Mouse (Mus musculus) erythroid progenitor cell, adult 5-6 weeks (primary cell): ENCODE measurements at regions not wholly inside any gene's neighbourhood (a gene's known extent, or its start where the extent isn't known, plus 50 kb on each side); places are given as distances from the start of the nearest gene placed in this dataset.
A peak's percentile ranks its signal among the peaks of the same experiment; 100 is the strongest.

Source experiments
- ATAC-seq: replicated peaks from 2 replicates; pipeline ENCODE4 v1.8.0; 2016; ENCODE audit warnings: moderate number of reproducible peaks, mild to moderate bottlenecking, moderate TSS enrichment, inconsistent platforms; ENCODE audit not compliant: poor library complexity, low FRiP score, severe bottlenecking

DNA sequence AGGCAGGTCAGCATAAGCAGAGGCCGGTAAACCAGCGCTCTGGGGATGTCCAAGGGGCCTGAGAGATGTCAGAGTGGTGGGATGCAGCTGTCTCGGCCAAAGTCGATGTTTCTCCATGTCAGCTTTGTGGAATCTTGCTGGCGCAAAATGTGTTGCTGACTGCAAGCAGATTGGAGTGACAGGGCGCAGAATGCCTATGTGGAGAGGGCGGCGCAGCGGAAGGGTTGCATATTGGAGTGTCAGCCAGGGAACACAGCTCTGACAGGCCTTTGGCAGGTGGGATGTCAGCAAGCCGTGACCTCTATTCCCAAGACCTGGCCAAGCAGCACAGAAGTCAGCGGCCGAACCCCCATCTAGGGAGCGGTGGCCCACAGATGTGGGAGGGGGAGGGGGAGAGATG, 153.1 kb upstream of the Csf3r start:
- ATAC-seq = no peak

DNA sequence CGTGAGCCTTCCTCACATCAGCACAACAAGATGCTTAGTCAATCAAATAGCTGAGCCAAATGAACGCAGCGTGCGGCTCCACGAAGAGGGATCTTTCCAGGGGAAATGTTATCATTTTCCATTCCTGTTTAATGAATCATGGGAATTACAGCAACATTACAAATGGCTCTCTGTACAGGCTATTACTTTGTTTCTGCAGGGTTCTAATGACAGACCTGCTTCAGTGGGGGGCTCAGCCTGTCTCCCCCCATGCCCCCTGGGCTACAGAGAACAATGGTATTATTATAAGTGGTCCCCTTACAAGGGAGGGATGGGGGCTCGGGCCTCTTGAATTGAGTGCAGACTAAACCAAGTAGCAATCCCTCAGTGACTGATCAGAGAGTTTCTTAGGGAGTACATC, 144.3 kb upstream of the Csf3r start:
- no peak for ATAC-seq

DNA sequence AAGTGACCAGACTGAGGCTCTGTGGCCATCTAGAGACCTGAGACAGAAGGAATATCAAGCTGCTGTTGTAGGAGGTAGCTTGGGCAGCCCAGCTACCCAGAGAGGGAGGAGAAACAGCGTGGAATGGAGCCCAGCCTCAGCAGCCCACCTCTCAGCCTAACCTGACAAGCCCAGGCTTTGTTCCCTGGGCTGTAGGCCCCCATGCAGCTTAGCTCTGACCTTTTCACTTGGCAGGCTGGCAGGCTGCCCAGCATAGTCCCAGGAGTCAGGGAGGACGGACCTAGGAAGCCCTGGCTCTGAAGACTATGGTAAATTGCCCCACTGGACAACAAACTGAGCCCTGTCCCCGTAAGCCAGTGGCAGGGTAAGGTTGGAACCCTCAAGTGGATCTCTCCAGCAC, 141.8 kb upstream of the Csf3r start:
- ATAC-seq = no peak

DNA sequence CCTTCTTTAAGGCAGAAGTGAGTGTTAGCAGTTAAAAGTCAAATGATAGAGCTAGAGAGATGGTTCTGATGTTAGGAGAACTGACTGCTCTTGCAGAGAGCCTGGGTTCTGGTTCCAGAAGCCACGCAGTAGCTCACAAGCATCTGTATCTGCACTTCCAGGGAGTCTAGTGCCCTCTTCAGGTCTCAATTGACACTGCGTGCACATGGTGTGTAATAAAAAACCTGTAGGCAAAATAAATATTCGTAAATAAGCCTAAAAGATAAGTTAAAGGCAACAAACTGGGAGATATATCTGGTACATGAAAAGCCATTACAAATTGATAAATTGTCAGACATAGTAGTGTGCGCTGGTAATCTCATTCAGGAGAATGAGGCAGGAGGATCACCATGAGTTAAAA, 133.8 kb upstream of the Csf3r start:
- no peak for ATAC-seq

DNA sequence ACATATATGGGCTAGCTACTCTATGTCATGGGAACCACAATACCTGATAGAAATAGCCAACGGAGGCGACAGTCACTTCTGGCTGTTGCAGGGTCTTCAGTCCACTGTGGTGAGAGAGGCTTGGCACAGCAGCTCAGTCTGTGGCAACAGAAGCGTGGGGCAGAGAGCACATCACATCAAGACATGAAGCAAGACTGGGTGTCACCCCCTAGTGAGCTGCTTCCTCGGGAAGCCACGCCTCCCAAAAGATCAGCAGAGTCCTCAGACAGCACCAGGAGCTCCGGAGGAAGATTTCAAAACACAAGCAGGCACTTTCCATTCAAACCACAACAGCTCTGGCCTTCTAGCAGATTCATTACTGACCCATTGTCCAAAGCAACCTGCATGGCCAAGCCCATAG, 131.2 kb upstream of the Csf3r start:
- ATAC-seq = no peak

DNA sequence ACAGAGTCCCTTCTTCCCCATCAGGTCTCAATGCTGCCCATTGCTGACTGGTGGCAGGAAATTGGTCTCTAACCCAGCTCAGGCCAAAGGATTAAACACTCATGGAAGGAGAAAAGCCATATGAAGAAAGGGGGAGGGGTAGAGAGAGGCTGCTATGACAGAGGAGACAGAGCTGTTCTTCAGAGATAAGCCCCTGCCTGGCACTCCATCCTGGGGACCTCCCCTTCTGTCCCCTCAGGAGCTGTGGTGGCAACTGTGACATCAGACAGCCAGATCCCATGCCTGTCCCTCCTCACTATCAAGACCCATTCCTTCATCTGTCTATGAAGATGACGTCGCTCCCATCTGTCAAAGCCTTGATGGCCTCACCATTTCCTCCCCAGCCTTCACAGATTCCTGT, 126.6 kb upstream of the Csf3r start:
- no peak for ATAC-seq

DNA sequence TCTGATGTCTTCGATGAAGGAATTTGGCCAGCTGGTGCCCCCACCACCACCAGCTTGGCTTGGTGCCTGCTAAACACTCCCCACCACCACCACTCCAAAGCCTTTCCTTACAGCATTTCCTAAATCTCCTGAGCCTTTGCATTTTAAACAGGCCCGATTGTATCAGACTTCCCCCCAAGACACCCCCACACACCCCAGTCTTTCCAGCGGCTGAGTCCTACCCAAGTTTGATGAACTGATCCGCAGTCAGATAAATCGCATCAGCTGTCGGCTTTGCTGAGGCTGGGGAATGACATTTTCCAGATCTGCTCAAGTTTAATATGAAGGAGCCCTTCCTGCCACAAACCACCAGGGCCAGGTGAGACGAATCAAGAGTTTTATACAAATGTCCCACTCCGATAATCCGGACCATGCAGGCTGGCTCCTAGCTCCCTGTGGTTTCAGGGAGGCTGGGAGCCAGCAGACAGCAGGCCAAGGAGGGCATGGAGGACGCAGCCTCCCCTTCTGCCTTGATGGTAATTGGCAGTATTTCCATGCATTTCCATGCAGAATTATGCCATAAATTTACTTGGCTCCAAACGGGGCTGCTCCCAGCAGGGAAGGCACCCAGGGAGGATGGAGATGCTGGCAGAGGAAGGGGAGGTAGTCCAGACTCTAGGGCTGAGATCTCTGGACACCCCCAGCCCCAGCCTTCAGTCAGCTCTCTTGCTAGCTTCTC, 125.6 kb upstream of the Csf3r start:
- no peak for ATAC-seq

DNA sequence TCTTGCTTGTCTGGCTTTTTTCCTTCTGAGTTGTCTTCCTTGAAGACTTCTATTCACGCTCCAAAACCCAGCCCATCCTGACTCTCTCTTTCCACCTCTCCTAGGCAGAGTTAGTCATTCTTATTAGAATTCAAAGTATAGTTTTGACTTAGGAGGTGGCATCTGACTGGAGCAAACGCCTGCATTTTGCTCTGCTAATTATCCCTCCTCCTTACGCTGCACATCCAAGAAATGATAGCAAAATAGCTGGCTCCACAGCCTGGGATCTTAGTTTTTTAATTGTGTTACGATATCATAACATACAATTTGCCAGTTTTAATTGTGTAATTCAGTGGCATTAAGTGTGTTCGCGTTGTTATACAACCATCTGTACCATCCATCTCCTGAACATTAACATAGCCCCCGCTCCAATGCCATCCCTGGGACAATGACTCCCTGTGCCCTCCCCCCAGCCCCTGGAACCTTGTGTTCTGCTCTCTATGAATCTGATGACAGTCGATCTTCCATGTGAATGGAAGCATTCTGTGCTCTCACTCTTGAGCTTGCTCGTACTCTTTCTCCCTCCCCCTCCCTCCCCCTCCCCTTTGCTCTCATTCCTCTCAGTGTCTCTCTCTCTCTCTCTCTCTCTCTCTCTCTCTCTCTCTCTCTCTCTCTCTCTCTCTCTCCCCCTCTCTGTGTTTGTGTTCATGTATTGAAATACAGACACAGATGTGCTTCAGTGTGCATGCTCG, 122.6 kb upstream of the Csf3r start:
- no peak for ATAC-seq

DNA sequence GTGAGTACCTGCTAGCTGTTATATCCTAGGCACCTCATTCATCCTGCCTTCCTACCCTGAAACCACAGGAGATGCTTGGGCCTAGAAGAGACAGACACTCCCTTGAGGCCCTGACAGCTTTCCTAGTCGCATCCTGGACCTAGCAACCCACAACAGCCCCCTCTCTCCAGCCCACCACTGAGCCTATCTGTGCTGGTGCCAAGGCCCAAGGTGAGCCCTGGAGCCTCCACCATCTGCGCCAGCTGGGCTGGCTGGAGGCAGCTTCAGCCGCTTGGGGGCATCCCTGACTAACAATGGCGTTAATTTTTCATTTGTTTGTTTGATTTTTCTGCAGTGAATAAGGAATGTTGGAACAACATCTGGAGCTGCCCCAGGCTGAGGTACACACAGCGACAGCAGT, 118.1 kb upstream of the Csf3r start:
- no peak for ATAC-seq

DNA sequence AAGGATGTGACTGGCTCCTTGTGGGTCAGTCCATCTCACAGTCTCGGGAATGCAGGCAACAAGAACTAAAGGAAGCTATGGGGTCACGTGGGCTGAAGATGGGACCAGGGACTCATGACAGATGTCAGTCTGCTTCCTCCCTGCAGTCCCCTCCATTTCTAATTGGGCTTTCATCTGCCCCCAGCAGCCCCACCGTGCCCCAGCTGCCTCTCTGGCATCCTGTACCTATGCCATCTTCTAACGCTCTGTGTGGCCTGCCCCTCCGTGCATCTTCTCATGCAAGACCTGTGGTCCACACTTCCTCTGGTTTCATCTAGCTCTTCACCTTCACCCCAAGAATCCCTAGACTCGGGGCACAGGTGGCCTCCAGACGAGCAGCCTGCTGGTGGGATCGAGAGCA, 115.4 kb upstream of the Csf3r start:
- ATAC-seq = no peak

DNA sequence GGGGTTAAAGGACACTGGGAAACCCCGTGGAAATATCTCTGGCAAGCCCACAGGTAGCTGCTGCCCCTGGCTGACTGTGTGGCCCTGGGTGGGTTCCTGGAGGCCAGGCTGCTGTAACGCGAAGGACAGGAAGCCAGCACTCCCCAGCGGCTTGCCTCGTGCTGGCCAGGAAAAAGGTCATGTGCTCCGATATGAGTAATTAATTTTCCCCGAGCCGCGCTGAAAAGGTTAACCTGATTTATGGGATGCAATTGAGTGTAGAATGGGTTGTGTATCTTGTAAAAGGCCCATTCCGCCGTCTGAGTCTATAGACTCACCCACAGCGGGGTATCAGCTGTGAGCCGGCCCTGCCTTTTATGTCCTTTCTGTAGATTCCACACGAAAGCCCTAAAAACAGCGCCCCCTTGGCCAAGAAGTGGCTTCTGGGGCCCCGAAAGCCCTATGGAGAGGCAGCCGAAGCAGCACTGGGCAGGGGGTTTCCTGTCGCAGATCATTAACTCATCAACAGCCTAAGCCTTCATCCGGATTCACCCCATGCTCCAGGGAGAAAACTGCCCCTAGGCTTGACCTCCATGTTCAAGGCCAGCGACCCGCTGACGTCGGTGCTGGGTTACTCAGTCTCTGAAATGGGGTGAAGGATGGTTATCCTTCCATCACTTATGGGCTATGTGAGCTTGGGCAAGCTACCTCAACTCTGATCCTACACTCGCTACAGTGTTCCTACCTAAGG, 112.6 kb upstream of the Csf3r start:
- no peak for ATAC-seq

DNA sequence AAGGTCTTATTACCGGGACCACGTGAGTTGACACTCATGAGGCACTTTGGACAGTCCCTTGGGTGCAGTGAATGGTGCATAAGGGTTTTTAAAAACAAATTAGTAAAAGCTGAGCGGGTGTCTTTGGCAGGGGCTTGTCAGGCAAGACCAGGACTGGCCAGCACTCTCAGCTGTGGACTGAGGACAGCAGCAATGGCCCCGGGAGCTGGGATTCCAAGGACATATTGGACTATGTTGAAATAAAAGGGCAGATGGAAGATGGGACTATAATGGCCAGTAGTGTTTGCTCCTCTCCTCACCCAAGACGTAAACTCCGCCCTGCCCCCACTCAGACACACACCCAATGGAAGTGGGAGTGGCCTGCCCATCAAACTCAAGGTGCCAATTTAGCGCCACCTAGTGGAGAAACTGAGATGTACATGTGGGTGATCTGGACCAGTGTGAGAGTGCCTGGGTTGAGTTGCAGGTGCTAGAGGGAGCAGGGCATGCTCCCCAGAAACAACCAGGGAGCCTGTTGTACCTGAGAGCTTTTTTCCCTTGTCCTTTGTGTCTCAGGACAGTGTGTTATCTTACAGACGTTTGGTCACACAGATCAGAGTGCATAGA, 111.8 kb upstream of the Csf3r start:
- peak; percentile 64 for ATAC-seq

DNA sequence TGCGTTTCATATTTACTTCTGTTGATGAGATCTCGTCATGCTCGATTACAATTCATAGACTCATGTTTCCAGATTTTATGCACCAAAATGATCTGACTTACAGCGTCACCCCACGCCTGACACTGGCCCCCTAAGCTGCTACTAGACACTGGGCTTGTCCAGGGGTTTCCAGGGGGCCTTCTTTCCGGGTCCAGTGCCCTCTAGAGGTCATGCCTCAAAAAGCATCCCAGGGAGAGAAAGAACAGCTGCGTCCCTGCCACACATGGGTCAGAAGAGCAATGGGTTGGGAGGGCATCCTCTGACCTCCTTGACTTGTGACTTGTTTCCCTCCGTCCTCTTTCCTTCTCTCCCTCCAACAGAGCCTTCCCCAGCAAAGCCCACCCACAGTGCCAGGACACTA, 109.2 kb upstream of the Csf3r start:
- no peak for ATAC-seq

DNA sequence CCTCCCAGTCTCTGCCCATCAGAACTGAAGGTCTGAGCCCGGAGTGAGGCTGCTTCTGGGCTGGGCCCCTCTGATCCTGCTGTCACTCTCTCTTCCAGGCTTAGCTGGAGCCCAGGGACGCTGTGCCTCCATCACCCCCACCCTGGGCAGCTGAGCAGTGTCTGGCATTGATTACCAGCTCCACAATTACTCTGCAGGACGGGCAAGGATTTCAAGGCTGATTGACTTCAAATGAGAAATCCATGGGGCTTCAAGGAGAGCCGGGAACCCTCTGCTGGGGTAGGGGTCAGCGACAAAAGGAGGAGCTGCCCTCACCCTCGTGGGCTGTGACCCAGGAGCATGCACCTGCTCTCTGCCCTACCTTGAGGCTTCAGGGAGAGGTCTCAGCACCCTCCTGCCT, 107.1 kb upstream of the Csf3r start:
- ATAC-seq = no peak

DNA sequence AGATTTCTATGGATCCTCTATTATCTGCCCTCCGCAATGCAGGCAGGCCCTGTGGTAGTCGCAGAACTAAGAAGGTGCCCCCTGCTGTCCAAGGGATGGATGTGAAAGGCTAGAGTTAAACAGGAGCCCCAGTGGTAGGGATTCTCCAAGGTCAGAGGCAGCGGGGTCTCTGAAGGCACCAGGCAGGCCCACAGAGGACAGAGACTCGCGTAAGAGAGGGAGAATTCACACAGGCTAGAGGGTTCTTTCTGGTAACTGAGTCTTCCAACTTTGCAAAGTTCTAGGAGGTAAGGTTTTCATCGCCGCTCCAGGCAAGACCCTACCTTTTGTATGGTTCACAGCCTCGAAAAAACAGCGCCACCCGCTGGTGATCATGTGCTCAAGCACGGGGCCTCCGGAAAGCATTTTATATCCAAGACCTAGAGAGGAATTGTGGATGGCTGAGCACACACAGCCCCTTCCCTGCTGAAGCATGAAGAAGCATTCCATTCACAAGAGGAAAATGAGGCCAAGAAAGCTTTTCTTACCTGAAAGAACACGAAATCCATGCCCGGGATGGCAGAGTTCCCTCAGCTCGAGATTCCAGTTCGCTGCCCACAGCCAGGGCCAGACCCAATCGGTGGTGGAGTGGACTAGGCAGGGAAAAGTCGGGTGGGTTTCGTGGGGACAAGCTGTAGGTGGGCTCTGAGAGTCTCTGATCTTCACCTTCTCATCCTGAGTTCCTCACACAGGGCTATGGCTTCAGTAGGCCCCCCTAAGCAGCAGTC, 102.6 kb upstream of the Csf3r start:
- no peak for ATAC-seq

DNA sequence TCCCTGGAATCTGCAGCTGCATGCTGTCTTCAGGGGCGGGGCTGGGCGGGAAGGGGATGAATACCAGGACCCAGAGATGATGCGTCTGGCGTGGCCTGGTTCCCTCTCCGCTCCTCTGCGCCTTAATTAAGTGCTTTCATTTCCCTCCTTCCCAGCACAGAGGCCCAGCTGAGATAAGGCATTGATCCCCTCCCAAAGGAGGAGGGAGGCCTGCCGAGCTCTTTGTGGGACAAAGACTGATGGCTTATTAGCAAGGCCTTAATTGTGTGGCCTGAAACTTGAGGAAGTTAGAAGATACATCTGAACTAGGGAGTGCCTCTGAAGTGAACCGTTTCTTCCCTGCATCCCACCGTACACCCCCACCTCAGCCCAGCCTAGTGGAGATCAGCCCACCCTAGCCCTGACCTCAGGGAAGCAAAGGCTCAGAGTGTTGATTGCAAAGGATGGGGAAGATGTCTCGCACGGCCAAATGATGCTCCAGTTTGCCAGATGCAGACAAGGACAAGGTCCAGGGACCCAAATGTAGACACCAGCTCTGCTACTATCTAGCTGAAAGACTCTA, 102.0 kb upstream of the Csf3r start:
- no peak for ATAC-seq

DNA sequence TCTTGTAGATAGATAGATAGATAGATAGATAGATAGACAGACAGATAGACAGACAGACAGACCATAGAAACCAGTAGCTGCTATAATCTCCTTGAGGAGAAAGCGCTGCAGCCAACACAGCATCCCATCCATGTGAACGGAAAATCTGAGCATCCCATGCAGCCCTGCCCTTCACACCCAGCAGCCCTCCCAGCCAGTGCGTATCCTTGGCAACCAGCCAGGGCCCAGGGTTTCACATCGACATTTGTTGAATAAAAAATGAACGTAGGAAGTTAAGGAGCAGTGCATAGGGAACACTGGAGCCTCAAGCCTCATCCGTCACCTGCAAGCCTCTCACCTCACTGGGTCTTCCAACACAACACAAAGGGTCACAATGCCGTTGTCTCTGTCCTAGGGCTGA, 101.1 kb upstream of the Csf3r start:
- ATAC-seq = no peak

DNA sequence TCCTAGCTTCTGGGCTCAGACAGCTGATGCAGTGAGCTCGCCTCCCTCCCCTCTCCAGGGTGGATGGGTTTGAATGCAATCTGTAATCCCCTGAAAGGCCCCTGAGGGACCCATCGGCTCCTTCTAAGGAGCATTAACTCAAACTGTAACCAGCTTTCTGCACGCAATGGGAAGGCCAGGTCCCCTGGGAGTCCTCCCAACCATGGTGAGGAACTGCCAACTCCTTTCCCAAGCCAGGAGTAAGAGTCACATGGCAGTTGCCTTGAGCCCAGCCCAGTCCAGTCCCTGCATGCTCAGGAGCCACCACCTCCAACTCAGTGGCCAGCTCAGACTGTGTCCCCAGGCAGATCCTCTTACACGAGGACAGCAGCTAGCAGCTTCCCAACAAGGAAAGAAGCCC, 96.2 kb upstream of the Csf3r start:
- ATAC-seq = no peak

DNA sequence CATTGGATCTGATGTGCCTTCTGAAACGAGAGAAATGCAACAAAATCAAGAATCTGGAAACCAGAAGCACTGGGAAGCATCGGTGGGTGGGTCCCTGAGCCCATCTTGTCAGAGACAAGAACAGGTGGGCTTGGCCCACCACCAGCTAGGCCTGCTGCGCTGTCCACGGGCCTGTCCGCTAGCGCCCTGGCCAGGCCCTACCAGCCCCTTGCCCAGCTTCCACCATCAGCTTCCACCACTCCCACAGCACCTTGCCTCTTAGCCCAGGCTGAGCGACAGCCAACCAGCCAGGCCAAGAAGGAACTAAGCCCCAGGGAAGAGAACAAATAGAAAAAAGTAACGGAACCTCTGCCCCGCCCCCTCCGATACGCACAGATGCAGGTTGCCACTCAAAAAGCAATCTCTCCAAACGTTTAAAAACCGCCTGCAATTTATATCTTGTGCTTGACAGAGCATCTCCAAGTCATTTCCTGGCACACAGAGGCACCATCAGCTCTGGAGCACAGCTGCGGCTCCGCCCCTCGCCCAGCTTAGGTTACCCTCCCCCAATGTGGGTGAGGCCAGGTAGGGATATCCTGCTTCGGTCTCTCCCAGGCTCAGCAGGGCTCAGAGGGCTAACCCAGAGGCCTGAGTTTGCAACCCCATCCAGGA, 95.1 kb upstream of the Csf3r start:
- ATAC-seq = no peak
